Mouse (Mus musculus): ENCODE results near the gene Sirpa.

Sirpa gene

GRCm38 (mm10) chr2:129580656-129581055, 12.0 kb upstream of the Sirpa start:
- in situ Hi-C loops (cut with MboI; ENCODE audit: low pct_unique_long_range_greater_than_20kb in 1 of 2, low sequenced_read_pairs in 2 of 2, unreplicated experiment in 1 of 2): no loop called here

GRCm38 (mm10) chr2:129581826-129582225, 10.8 kb upstream of the Sirpa start:
- in situ Hi-C loops (cut with MboI; ENCODE audit: low pct_unique_long_range_greater_than_20kb in 1 of 2, low sequenced_read_pairs in 2 of 2, unreplicated experiment in 1 of 2): no loop called here

- in situ Hi-C loops (cut with MboI; ENCODE audit: low pct_unique_long_range_greater_than_20kb in 1 of 2, low sequenced_read_pairs in 2 of 2, unreplicated experiment in 1 of 2): no loop called here
These were observed 10.4 kb upstream of the Sirpa start for GRCm38 (mm10) chr2:129582261-129582660.

GRCm38 (mm10) chr2:129584905-129585304, 7.7 kb upstream of the Sirpa start:
- in situ Hi-C loops (cut with MboI; ENCODE audit: low pct_unique_long_range_greater_than_20kb in 1 of 2, low sequenced_read_pairs in 2 of 2, unreplicated experiment in 1 of 2): no loop called here

- in situ Hi-C loops (cut with MboI; ENCODE audit: low pct_unique_long_range_greater_than_20kb in 1 of 2, low sequenced_read_pairs in 2 of 2, unreplicated experiment in 1 of 2): no loop called here
These were observed 6.6 kb upstream of the Sirpa start for GRCm38 (mm10) chr2:129585904-129586514.

GRCm38 (mm10) chr2:129587241-129587640, 5.4 kb upstream of the Sirpa start:
- in situ Hi-C loops (cut with MboI; ENCODE audit: low pct_unique_long_range_greater_than_20kb in 1 of 2, low sequenced_read_pairs in 2 of 2, unreplicated experiment in 1 of 2): no loop called here

- in situ Hi-C loops (cut with MboI; ENCODE audit: low pct_unique_long_range_greater_than_20kb in 1 of 2, low sequenced_read_pairs in 2 of 2, unreplicated experiment in 1 of 2): no loop called here
These were observed 4.8 kb upstream of the Sirpa start for GRCm38 (mm10) chr2:129587825-129588251.

GRCm38 (mm10) chr2:129591897-129592296, 738 bp upstream of the Sirpa start:
- in situ Hi-C loops (cut with MboI; ENCODE audit: low pct_unique_long_range_greater_than_20kb in 1 of 2, low sequenced_read_pairs in 2 of 2, unreplicated experiment in 1 of 2): no loop called here

GRCm38 (mm10) chr2:129593141-129593875, 673 bp downstream of the Sirpa start:
- in situ Hi-C loops (cut with MboI; ENCODE audit: low pct_unique_long_range_greater_than_20kb in 1 of 2, low sequenced_read_pairs in 2 of 2, unreplicated experiment in 1 of 2): no loop called here

GRCm38 (mm10) chr2:129593876-129594421, 1.3 kb downstream of the Sirpa start:
- in situ Hi-C loops (cut with MboI; ENCODE audit: low pct_unique_long_range_greater_than_20kb in 1 of 2, low sequenced_read_pairs in 2 of 2, unreplicated experiment in 1 of 2): no loop called here

- in situ Hi-C loops (cut with MboI; ENCODE audit: low pct_unique_long_range_greater_than_20kb in 1 of 2, low sequenced_read_pairs in 2 of 2, unreplicated experiment in 1 of 2): no loop called here
These were observed 1.9 kb downstream of the Sirpa start for GRCm38 (mm10) chr2:129594569-129594968.

GRCm38 (mm10) chr2:129595206-129595605, 2.6 kb downstream of the Sirpa start:
- in situ Hi-C loops (cut with MboI; ENCODE audit: low pct_unique_long_range_greater_than_20kb in 1 of 2, low sequenced_read_pairs in 2 of 2, unreplicated experiment in 1 of 2): no loop called here

- in situ Hi-C loops (cut with MboI; ENCODE audit: low pct_unique_long_range_greater_than_20kb in 1 of 2, low sequenced_read_pairs in 2 of 2, unreplicated experiment in 1 of 2): no loop called here
These were observed 3.1 kb downstream of the Sirpa start for GRCm38 (mm10) chr2:129595661-129596209.

GRCm38 (mm10) chr2:129596555-129597172, 4.0 kb downstream of the Sirpa start:
- in situ Hi-C loops (cut with MboI; ENCODE audit: low pct_unique_long_range_greater_than_20kb in 1 of 2, low sequenced_read_pairs in 2 of 2, unreplicated experiment in 1 of 2): no loop called here

GRCm38 (mm10) chr2:129597581-129597980, 4.9 kb downstream of the Sirpa start:
- in situ Hi-C loops (cut with MboI; ENCODE audit: low pct_unique_long_range_greater_than_20kb in 1 of 2, low sequenced_read_pairs in 2 of 2, unreplicated experiment in 1 of 2): no loop called here

- in situ Hi-C loops (cut with MboI; ENCODE audit: low pct_unique_long_range_greater_than_20kb in 1 of 2, low sequenced_read_pairs in 2 of 2, unreplicated experiment in 1 of 2): no loop called here
These were observed 5.5 kb downstream of the Sirpa start for GRCm38 (mm10) chr2:129598094-129598493.

- in situ Hi-C loops (cut with MboI; ENCODE audit: low pct_unique_long_range_greater_than_20kb in 1 of 2, low sequenced_read_pairs in 2 of 2, unreplicated experiment in 1 of 2): no loop called here
These were observed 6.8 kb downstream of the Sirpa start for GRCm38 (mm10) chr2:129599231-129600084.

- in situ Hi-C loops (cut with MboI; ENCODE audit: low pct_unique_long_range_greater_than_20kb in 1 of 2, low sequenced_read_pairs in 2 of 2, unreplicated experiment in 1 of 2): no loop called here
These were observed 8.5 kb downstream of the Sirpa start for GRCm38 (mm10) chr2:129601059-129601650.

Data from mouse embryonic stem cell (cell line).